Mouse (Mus musculus): ENCODE data around the gene Sergef.

Gene Sergef

DNA sequence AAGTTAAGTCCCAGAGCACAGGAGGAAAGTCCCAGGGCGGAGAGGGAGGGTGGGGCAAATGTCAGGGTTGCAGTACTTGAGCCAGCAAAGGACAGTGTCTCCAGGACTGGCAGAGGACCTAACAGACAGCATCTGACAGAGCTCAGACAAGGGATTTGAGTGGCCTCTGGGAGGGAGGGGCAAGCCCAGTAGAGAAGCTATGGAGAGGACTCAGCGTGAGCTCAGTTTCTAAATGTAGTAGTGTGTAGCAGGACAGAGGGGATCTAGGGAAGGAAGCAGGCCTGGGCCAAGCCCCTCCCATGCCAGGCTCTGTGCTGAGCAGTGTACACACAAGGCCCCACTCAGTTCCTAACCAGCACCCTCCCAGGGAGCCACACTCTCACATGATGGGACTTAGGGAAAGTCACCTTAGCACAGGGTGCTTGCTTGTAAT is 157.5 kb downstream of the Sergef start:
- in situ Hi-C loops (cut with MboI; ENCODE audit: low pct_unique_long_range_greater_than_20kb in 1 of 2, low sequenced_read_pairs in 2 of 2, unreplicated experiment in 1 of 2), result no loop called here

- in situ Hi-C loops (cut with MboI; ENCODE audit: low pct_unique_long_range_greater_than_20kb in 1 of 2, low sequenced_read_pairs in 2 of 2, unreplicated experiment in 1 of 2), result no loop called here
Observed at GRCm38 (mm10) chr7:46479793-46480192, 159.8 kb downstream of the Sergef start.

DNA sequence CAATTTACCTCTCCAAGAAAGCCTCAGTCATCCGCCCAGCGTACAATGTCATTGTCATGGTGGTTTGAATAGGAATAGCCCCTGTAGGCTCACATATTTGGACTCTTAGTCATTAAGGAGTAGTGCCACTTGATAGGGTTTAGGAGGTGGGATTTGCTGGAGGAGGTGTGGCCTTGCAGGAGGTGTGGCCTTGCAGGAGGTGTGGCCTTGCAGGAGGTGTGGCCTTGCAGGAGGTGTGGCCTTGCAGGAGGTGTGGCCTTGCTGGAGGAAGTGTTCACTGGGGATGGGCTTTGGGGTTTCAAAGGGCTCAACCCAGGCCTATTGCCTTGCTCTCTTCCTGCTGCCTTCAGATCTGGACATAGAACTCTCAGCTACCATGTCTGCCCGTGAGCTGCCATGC is 162.2 kb downstream of the Sergef start:
- in situ Hi-C loops (cut with MboI; ENCODE audit: low pct_unique_long_range_greater_than_20kb in 1 of 2, low sequenced_read_pairs in 2 of 2, unreplicated experiment in 1 of 2), result no loop called here

DNA sequence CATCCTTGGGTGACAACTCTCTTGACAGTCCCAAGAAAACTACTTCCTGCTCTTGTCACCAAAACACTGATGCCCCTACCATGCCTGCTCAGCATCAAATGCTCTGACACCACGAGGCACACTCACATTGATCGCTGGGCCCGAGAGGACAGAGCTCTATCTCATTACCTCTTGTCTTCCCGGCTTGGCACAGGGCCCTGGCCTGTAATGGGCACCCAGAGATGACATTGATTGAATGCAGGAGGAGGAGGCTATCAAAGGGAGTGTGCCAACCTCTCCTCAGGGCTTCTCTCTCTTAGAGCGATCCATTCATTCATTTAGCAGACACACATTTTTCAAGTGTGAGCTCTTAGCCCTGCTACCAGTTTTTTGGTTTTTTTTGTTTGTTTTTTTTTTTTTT is 164.1 kb downstream of the Sergef start:
- in situ Hi-C loops (cut with MboI; ENCODE audit: low pct_unique_long_range_greater_than_20kb in 1 of 2, low sequenced_read_pairs in 2 of 2, unreplicated experiment in 1 of 2), result no loop called here

DNA sequence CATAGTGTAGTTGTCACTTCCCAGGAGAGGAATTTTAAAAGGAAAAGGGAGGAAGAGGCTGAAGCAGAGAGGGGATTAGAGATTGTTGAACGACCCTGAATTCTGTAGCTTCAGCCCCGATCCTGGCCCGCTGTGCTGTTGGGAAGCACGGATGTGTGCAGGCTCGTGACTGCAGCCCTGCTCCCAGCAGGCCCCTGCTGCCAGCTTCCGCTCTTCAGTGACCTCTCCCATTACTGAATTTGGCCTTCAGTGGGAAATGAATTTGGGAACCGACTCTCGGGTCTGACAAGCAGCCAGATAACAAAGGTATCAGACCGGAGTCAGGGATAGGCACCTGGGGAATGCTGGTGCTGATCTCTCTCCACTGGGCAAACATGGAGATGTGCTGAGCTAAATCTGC is 166.5 kb downstream of the Sergef start:
- in situ Hi-C loops (cut with MboI; ENCODE audit: low pct_unique_long_range_greater_than_20kb in 1 of 2, low sequenced_read_pairs in 2 of 2, unreplicated experiment in 1 of 2), result no loop called here

GRCm38 (mm10) chr7:46471054-46471737 is 168.4 kb downstream of the Sergef start:
- in situ Hi-C loops (cut with MboI; ENCODE audit: low pct_unique_long_range_greater_than_20kb in 1 of 2, low sequenced_read_pairs in 2 of 2, unreplicated experiment in 1 of 2), result no loop called here

DNA sequence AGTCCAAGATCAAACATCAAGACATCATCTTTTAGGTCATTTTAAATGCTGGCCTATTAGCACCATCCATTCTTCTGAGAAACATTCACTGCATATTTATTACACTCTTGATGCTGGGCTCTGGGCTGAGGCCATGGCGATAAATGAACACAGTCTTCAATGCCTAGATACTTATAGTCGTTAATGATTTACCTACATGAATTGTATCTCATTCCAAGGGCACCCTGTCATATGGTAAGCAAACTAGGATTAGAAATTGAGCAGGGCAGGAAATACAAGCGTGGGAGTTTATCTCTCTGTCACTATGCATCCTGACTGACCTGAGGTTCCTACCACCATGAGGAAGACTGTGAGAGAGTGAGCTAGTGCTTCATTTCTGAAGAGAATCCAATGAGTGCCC is 170.1 kb downstream of the Sergef start:
- in situ Hi-C loops (cut with MboI; ENCODE audit: low pct_unique_long_range_greater_than_20kb in 1 of 2, low sequenced_read_pairs in 2 of 2, unreplicated experiment in 1 of 2), result no loop called here

DNA sequence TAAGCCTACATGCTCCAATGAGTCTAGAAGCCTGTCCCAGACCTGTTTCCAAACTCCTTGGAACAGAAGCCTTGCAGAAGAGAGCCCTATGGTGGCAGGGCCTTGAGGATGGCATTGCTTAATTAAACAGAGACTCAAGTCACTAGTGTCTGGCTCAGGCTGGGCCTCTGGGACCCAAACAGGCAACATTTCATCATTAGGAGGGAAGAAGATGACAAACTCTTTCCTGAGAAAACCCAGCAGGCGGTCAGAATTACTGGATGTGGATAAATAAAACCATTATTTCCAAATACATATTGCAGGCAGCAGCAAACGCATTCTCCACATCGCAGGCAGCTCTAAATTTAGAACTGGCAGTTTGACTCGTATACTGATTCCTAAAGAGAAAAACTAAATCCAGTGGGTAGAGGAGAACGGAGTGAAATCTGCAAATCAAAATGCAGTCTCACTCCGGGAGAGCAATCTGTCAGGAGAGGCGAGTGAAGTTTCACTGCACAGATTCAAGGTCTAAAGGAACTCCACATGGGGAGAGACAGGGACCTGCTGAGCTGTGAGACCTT is 173.1 kb downstream of the Sergef start:
- in situ Hi-C loops (cut with MboI; ENCODE audit: low pct_unique_long_range_greater_than_20kb in 1 of 2, low sequenced_read_pairs in 2 of 2, unreplicated experiment in 1 of 2), result no loop called here

- in situ Hi-C loops (cut with MboI; ENCODE audit: low pct_unique_long_range_greater_than_20kb in 1 of 2, low sequenced_read_pairs in 2 of 2, unreplicated experiment in 1 of 2), result no loop called here
Observed at GRCm38 (mm10) chr7:46463136-46463535, 176.5 kb downstream of the Sergef start.

GRCm38 (mm10) chr7:46462287-46462686 is 177.3 kb downstream of the Sergef start:
- in situ Hi-C loops (cut with MboI; ENCODE audit: low pct_unique_long_range_greater_than_20kb in 1 of 2, low sequenced_read_pairs in 2 of 2, unreplicated experiment in 1 of 2), result no loop called here

DNA sequence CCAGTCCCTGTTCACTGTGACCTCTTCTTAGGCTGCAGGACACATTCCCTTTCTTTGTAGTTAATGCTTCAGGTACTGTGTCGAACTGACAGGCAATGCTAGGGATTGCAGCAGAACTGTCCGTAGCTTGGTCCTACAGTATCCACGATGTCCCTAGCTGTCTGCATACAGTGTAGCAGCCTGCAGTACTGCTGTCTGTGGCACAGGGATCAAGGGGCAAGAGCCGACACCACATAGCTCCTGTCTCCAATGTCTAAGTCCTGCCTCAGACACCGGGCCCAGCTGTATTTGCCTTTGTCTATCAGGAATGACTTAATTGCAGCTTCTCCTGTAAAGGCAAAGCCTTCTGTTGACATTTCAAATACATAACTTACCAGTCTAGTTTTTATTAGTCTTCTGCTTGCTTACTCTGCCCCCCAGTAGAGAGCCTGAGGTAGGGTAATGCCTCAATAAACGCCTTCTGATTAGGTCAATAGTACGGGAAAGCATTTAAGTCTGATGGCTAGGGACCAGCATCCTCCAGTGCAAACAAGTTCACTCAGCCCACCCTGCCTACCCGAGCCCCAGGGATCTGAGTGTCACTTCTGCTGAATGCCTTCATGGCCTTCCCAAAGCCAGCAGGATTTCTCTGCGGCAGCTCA is 179.9 kb downstream of the Sergef start:
- in situ Hi-C loops (cut with MboI; ENCODE audit: low pct_unique_long_range_greater_than_20kb in 1 of 2, low sequenced_read_pairs in 2 of 2, unreplicated experiment in 1 of 2), result no loop called here

DNA sequence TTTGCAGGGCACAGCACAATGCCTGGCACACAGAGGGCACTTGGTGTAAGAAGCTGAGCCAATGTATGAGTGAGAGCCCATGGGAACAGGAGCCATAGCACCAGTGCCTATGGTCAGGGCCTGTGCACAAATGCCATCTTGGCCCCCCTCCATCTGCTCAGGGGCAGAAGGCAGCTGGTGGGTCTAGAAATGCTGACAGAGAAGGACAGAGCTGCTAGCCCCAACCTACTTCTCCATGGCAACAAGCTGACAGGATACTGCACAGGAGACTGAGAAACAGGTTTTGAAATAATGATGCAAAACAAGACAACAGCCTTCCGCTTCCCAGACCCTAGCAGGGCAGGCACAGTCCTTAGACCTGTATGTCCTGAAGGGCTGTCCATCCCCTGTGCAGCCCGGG is 180.4 kb downstream of the Sergef start:
- in situ Hi-C loops (cut with MboI; ENCODE audit: low pct_unique_long_range_greater_than_20kb in 1 of 2, low sequenced_read_pairs in 2 of 2, unreplicated experiment in 1 of 2), result no loop called here

DNA sequence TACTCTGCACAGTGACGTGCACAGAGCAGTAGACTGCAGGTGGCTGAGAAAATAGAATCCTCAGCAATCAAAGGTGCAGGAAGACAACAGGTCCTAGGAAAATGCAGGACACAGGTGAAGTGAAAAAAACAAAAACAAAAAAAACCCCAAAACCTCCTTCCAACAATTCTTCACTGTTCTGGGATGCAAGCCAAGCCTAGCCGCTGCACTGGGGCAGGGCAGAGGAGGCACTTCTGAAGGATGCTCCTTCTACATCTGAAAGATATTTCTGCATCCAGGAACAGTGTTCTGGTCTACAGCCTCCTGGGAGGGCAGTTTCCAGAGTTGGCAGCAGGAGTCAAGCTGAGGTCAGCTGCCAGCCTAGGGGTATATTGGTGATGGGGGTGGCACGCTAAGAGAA is 181.7 kb downstream of the Sergef start:
- in situ Hi-C loops (cut with MboI; ENCODE audit: low pct_unique_long_range_greater_than_20kb in 1 of 2, low sequenced_read_pairs in 2 of 2, unreplicated experiment in 1 of 2), result no loop called here

- in situ Hi-C loops (cut with MboI; ENCODE audit: low pct_unique_long_range_greater_than_20kb in 1 of 2, low sequenced_read_pairs in 2 of 2, unreplicated experiment in 1 of 2), result no loop called here
Observed at GRCm38 (mm10) chr7:46453930-46454679, 185.5 kb downstream of the Sergef start.

DNA sequence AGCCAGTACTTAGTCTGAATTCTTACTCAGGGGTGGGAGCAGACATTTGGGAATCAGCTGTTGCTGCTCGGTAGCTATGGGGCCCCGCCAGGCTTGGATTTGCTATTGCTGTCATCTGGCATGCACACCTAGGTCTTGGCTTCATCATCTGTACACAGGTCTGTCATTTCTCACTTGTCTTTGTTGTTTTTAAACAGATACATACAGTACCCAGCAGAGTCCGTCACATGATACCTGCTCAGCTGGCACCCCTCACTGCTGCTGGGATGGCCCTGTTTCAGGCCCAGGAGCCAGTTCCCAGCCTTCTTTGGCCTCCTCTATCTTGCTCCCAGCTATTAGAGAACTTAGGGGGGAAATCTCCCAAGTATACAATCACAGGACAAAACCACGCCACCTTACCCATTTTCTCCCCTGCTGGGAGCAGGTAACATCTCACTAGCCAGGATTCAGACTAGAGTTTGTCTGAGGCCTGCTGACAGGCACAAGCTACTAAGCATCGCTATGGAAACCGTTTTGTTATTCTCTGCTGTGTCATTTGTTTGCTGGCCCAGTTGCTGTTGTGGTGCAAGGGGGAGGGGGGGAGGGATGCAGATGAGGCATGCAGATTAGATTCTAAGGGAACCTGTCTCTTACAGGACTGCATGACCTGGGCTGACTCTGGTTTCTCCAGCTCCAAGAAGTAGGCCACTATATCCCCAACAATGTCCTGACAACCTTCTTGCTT is 190.5 kb downstream of the Sergef start:
- in situ Hi-C loops (cut with MboI; ENCODE audit: low pct_unique_long_range_greater_than_20kb in 1 of 2, low sequenced_read_pairs in 2 of 2, unreplicated experiment in 1 of 2), result no loop called here

- in situ Hi-C loops (cut with MboI; ENCODE audit: low pct_unique_long_range_greater_than_20kb in 1 of 2, low sequenced_read_pairs in 2 of 2, unreplicated experiment in 1 of 2), result no loop called here
Observed at GRCm38 (mm10) chr7:46447473-46448165, 192.0 kb downstream of the Sergef start.

DNA sequence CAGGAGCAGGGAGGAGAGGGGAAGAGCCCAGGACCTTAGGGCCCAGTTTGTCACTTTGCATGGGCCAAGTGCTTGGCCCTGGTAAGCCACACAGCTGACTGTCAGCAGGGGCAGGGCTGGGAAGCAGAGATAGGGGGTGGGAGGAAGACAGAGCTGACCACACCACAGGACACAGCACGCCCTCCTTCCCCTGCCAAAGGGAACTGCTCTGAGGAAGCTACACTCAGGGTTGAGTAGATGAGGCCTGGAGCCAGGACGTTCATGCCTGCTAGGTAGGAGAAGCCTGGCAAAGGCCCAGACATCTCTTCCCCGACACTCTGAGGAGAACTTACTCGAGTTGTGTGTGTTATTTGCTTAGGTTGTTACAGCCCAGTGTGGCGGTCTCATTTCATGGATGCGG is 193.7 kb downstream of the Sergef start:
- in situ Hi-C loops (cut with MboI; ENCODE audit: low pct_unique_long_range_greater_than_20kb in 1 of 2, low sequenced_read_pairs in 2 of 2, unreplicated experiment in 1 of 2), result no loop called here

GRCm38 (mm10) chr7:46443163-46443562 is 196.4 kb downstream of the Sergef start:
- in situ Hi-C loops (cut with MboI; ENCODE audit: low pct_unique_long_range_greater_than_20kb in 1 of 2, low sequenced_read_pairs in 2 of 2, unreplicated experiment in 1 of 2), result no loop called here
